Mouse (Mus musculus): ENCODE measurements around the gene 9530003J23Rik. TPM values are rescaled to one million over a fixed set of nuclear protein-coding genes. Genes with fewer than 3 reads are reported as not detected.

The 9530003J23Rik gene
- total and polyA plus RNA-seq, 3 experiments: not detected

DNA sequence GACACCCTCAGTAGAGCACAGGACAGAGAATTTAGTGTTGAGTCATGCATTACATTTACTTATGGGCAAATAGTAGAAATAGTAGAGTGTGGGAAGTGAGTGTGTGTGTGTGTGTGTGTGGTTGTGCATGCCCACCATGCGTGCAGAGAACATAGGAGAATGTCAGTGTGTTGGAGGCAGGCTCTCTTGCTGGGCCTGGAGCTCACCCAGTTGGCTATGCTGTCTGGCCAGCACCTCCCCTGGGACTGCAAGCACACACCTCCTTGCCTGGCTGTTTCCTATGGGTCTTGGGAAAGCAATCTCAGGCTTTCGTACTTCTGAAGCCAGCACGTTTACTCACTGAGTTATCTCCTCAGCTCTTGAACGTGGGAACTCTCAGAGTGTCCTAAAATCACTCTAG, 3.7 kb downstream of the 9530003J23Rik start:
- H3K27me3 ChIP-seq (replicated peaks): no peaks in the 10 kb centered on the region
- H3K4me2 ChIP-seq (ENCODE audit: insufficient read depth, low read depth, poor library complexity, severe bottlenecking): no peak overlapping the region
- H3K36me3 ChIP-seq (replicated peaks in 1 of 2; ENCODE audit: control insufficient read depth in 1 of 2, insufficient read depth in 1 of 2, low read length in 1 of 2): no peaks in the 10 kb centered on the region
- DNase-seq (ENCODE audit: extremely low read depth): no peak
- no peaks in the 10 kb centered on the region for H3K9me3 ChIP-seq (replicated peaks; ENCODE audit: low read length)
- H3K9ac ChIP-seq (ENCODE audit: insufficient read depth, low read depth): no peak overlapping the region
- no peak overlapping the region for H3K27ac ChIP-seq (ENCODE audit: insufficient read depth, low read depth)
- TF ChIP-seq UBTF (IDR thresholded peaks at IDR 0.05; ENCODE audit: low read depth, low read length) (no peak), CHD2 (IDR thresholded peaks at IDR 0.05; ENCODE audit: low read length) (no peak), MXI1 (IDR thresholded peaks at IDR 0.05; ENCODE audit: low read depth, low read length) (no peak)
- in situ Hi-C loops (cut with MboI; ENCODE audit: low pct_ligation_motif_present, low pct_unique_long_range_greater_than_20kb, low sequenced_read_pairs): no loop called here
- H3K4me1 ChIP-seq (ENCODE audit: control insufficient read depth in 1 of 2, insufficient read depth in 2 of 2): no peaks in the 10 kb centered on the region
- H3K4me3 ChIP-seq (replicated peaks in 1 of 3; ENCODE audit: low read depth in 2 of 3, low read length in 2 of 3, poor library complexity in 1 of 3): no peak overlapping the region
- dilution Hi-C loops (cut with MboI; ENCODE audit: extremely low pct_ligation_motif_present, extremely low pct_unique_long_range_greater_than_20kb, low sequenced_read_pairs): no loop called here
- no peaks in the 10 kb centered on the region for H3K79me2 ChIP-seq (replicated peaks; ENCODE audit: control insufficient read depth, extremely low read depth, insufficient read depth, poor library complexity, severe bottlenecking)

DNA sequence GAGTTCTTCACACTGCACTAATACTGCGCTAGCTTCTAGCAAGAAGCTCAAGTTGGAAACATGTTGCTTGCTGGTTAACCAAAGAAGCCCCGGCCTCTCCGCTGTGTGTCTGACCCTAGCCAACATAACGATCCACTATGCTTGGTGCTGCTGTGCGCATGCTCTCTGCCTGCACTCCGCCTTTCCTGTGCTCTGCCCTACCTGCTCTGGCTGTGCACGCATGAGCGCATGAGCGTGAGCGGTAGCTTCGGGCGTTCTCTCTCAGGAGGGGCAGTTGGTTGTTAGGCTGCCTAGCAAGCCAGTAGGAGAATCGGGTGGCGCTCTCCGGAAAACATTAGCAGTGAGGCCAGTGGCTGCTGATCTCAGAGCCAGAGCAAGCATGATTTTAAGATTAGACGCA, 8.7 kb downstream of the 9530003J23Rik start:
- H3K36me3 ChIP-seq (replicated peaks in 1 of 2; ENCODE audit: control insufficient read depth in 1 of 2, insufficient read depth in 1 of 2, low read length in 1 of 2): no peaks in the 10 kb centered on the region
- peaks cover 0 to 10% of the 10 kb centered on the region in 2 experiments; a peak in 2 of 4 replicates for H3K4me1 ChIP-seq (ENCODE audit: control insufficient read depth in 1 of 2, insufficient read depth in 2 of 2)
- H3K9ac ChIP-seq (ENCODE audit: insufficient read depth, low read depth): no peak overlapping the region
- in situ Hi-C loops (cut with MboI; ENCODE audit: low pct_ligation_motif_present, low pct_unique_long_range_greater_than_20kb, low sequenced_read_pairs): no loop called here
- 0 out of 2 replicates have a peak, but pooled peaks have one; percentile 31 for TF ChIP-seq NRF1 (IDR thresholded peaks at IDR 0.05; ENCODE audit: low read depth, low read length)
- TF ChIP-seq POLR2AphosphoS2 (IDR thresholded peaks at IDR 0.05; ENCODE audit: low read depth, low read length): no peak
- TF ChIP-seq USF2 (conservative IDR thresholded peaks at IDR 0.05; ENCODE audit: low read depth, low read length): no peak
- TF ChIP-seq MEF2A (IDR thresholded peaks at IDR 0.05; ENCODE audit: borderline replicate concordance, low read depth, low read length): no peak
- H3K4me2 ChIP-seq (ENCODE audit: insufficient read depth, low read depth, poor library complexity, severe bottlenecking): no peak overlapping the region
- no peaks in the 10 kb centered on the region for H3K9me3 ChIP-seq (replicated peaks; ENCODE audit: low read length)
- H3K27ac ChIP-seq (ENCODE audit: insufficient read depth, low read depth): no peak overlapping the region
- H3K79me2 ChIP-seq (replicated peaks; ENCODE audit: control insufficient read depth, extremely low read depth, insufficient read depth, poor library complexity, severe bottlenecking): no peaks in the 10 kb centered on the region
- no peak for DNase-seq (ENCODE audit: extremely low read depth)
- H3K4me3 ChIP-seq (replicated peaks in 1 of 3; ENCODE audit: low read depth in 2 of 3, low read length in 2 of 3, poor library complexity in 1 of 3): no peak overlapping the region
- no peaks in the 10 kb centered on the region for H3K27me3 ChIP-seq (replicated peaks)
- dilution Hi-C loops (cut with MboI; ENCODE audit: extremely low pct_ligation_motif_present, extremely low pct_unique_long_range_greater_than_20kb, low sequenced_read_pairs): no loop called here

DNA sequence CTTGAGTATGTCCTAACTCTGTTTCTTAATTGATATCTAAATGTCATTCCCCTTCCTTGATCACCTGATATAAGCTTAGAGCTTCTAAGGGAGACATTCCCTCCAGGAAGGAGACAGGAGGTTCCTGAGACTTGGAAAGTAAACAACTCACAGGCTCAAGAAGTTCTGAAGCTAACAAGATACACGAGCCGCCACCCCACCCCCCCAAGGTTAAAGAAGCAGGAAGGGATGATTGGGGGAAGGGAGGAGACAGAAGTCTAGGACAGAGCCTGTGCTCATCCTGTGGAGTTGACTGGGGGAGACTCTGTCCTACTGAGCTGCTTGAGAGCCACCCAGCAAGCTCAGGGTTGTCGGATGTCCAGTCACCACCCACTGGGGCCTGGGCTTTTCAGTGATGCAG, 12.5 kb downstream of the 9530003J23Rik start:
- H3K4me1 ChIP-seq (ENCODE audit: control insufficient read depth in 1 of 2, insufficient read depth in 2 of 2): peaks cover 4 to 19% of the 10 kb centered on the region in 2 experiments; a peak in 3 of 4 replicates
- H3K27me3 ChIP-seq (replicated peaks): no peaks in the 10 kb centered on the region
- dilution Hi-C loops (cut with MboI; ENCODE audit: extremely low pct_ligation_motif_present, extremely low pct_unique_long_range_greater_than_20kb, low sequenced_read_pairs) (no loop called here), in situ Hi-C loops (cut with MboI; ENCODE audit: low pct_ligation_motif_present, low pct_unique_long_range_greater_than_20kb, low sequenced_read_pairs) (no loop called here)
- no peak for DNase-seq (ENCODE audit: extremely low read depth)
- no peak overlapping the region for H3K27ac ChIP-seq (ENCODE audit: insufficient read depth, low read depth)
- no peaks in the 10 kb centered on the region for H3K9me3 ChIP-seq (replicated peaks; ENCODE audit: low read length)
- H3K79me2 ChIP-seq (replicated peaks; ENCODE audit: control insufficient read depth, extremely low read depth, insufficient read depth, poor library complexity, severe bottlenecking): peaks cover 20% of the 10 kb centered on the region
- H3K9ac ChIP-seq (ENCODE audit: insufficient read depth, low read depth): no peak overlapping the region
- TF ChIP-seq EP300 (IDR thresholded peaks at IDR 0.05; ENCODE audit: low read length) (no peak), NELFE (IDR thresholded peaks at IDR 0.05; ENCODE audit: low read depth, low read length) (no peak), BHLHE40 (IDR thresholded peaks at IDR 0.05; ENCODE audit: low read depth, low read length) (no peak), CTCF (conservative IDR thresholded peaks at IDR 0.05 in 1 of 2, IDR thresholded peaks at IDR 0.05 in 1 of 2; ENCODE audit: low read depth in 2 of 2, low read length in 2 of 2) (no peak), RAD21 (IDR thresholded peaks at IDR 0.05; ENCODE audit: low read depth, low read length) (no peak), GABPA (IDR thresholded peaks at IDR 0.05; ENCODE audit: insufficient replicate concordance, low read depth, low read length) (no peak), NRF1 (IDR thresholded peaks at IDR 0.05; ENCODE audit: low read depth, low read length) (no peak), KAT2A (IDR thresholded peaks at IDR 0.05; ENCODE audit: insufficient replicate concordance, low read length) (no peak), IRF4 (IDR thresholded peaks at IDR 0.05; ENCODE audit: low read depth, low read length) (no peak), MAFK (IDR thresholded peaks at IDR 0.05; ENCODE audit: insufficient replicate concordance, low read length) (no peak), TCF12 (IDR thresholded peaks at IDR 0.05; ENCODE audit: low read depth, low read length) (no peak), MEF2A (IDR thresholded peaks at IDR 0.05; ENCODE audit: borderline replicate concordance, low read depth, low read length) (no peak), ZKSCAN1 (IDR thresholded peaks at IDR 0.05; ENCODE audit: borderline replicate concordance, low read depth, low read length) (no peak), MXI1 (IDR thresholded peaks at IDR 0.05; ENCODE audit: low read depth, low read length) (no peak), MAZ (IDR thresholded peaks at IDR 0.05; ENCODE audit: low read depth, low read length) (no peak), MAX (IDR thresholded peaks at IDR 0.05; ENCODE audit: low read length) (no peak), UBTF (IDR thresholded peaks at IDR 0.05; ENCODE audit: low read depth, low read length) (no peak)
- no peak overlapping the region for H3K4me2 ChIP-seq (ENCODE audit: insufficient read depth, low read depth, poor library complexity, severe bottlenecking)
- H3K4me3 ChIP-seq (replicated peaks in 1 of 3; ENCODE audit: low read depth in 2 of 3, low read length in 2 of 3, poor library complexity in 1 of 3): no peak overlapping the region
- H3K36me3 ChIP-seq (replicated peaks in 1 of 2; ENCODE audit: control insufficient read depth in 1 of 2, insufficient read depth in 1 of 2, low read length in 1 of 2): peaks cover 15 to 22% of the 10 kb centered on the region in 2 experiments
